Mouse (Mus musculus): ENCODE results near the gene Park7.
A peak's percentile ranks its signal among the peaks of the same experiment; 100 is the strongest.

Gene Park7

GRCm38 (mm10) chr4:150914290-150914733 lies at the start of gene Park7, which contains the start of gene Tnfrsf9:
Gene Park7 (minus strand): TSS chr4:150914437.
Gene Tnfrsf9 (plus strand): TSS chr4:150914562.
- DNase-seq (ENCODE audit: low spot score) = peak; percentile 79

GRCm38 (mm10) chr4:150963711-150964110 lies 49.5 kb upstream of the Park7 start:
- no peak for DNase-seq (ENCODE audit: low spot score)

GRCm38 (mm10) chr4:150962231-150962630 lies 48.0 kb upstream of the Park7 start:
- no peak for DNase-seq (ENCODE audit: low spot score)

GRCm38 (mm10) chr4:150958536-150958935 lies 44.3 kb upstream of the Park7 start:
- no peak for DNase-seq (ENCODE audit: low spot score)

GRCm38 (mm10) chr4:150957106-150957458 lies 42.8 kb upstream of the Park7 start:
- DNase-seq (ENCODE audit: low spot score) = no peak

- no peak for DNase-seq (ENCODE audit: low spot score)
These were observed 42.3 kb upstream of the Park7 start for GRCm38 (mm10) chr4:150956369-150957105.

GRCm38 (mm10) chr4:150950972-150951371 lies 36.7 kb upstream of the Park7 start:
- DNase-seq (ENCODE audit: low spot score) = no peak

GRCm38 (mm10) chr4:150944707-150945106 lies 30.5 kb upstream of the Park7 start:
- no peak for DNase-seq (ENCODE audit: low spot score)

GRCm38 (mm10) chr4:150939991-150940651 lies 25.9 kb upstream of the Park7 start:
- DNase-seq (ENCODE audit: low spot score) = no peak

GRCm38 (mm10) chr4:150938063-150938452 lies 23.8 kb upstream of the Park7 start:
- no peak for DNase-seq (ENCODE audit: low spot score)

- DNase-seq (ENCODE audit: low spot score) = no peak
These were observed 23.2 kb upstream of the Park7 start for GRCm38 (mm10) chr4:150937293-150938062.

GRCm38 (mm10) chr4:150933503-150933902 lies 19.3 kb upstream of the Park7 start:
- no peak for DNase-seq (ENCODE audit: low spot score)

GRCm38 (mm10) chr4:150927789-150928188 lies 13.6 kb upstream of the Park7 start:
- DNase-seq (ENCODE audit: low spot score) = no peak

- DNase-seq (ENCODE audit: low spot score) = no peak
These were observed 12.9 kb upstream of the Park7 start for GRCm38 (mm10) chr4:150926924-150927705.

GRCm38 (mm10) chr4:150925923-150926322 lies 11.7 kb upstream of the Park7 start:
- DNase-seq (ENCODE audit: low spot score) = no peak

GRCm38 (mm10) chr4:150924936-150925335 lies 10.7 kb upstream of the Park7 start:
- DNase-seq (ENCODE audit: low spot score) = no peak

GRCm38 (mm10) chr4:150924308-150924707 lies 10.1 kb upstream of the Park7 start:
- DNase-seq (ENCODE audit: low spot score) = no peak

- DNase-seq (ENCODE audit: low spot score) = no peak
These were observed 7.0 kb upstream of the Park7 start for GRCm38 (mm10) chr4:150921206-150921605.

- DNase-seq (ENCODE audit: low spot score) = no peak
These were observed 3.2 kb upstream of the Park7 start for GRCm38 (mm10) chr4:150917336-150918027.

- DNase-seq (ENCODE audit: low spot score) = no peak
These were observed 1.1 kb upstream of the Park7 start for GRCm38 (mm10) chr4:150915181-150915906.

GRCm38 (mm10) chr4:150913743-150914142 lies 494 bp downstream of the Park7 start:
- DNase-seq (ENCODE audit: low spot score) = no peak
